Mouse (Mus musculus): ENCODE data around the gene Slfn3. TPM values are rescaled to one million over a fixed set of nuclear protein-coding genes. Genes with fewer than 3 reads are reported as not detected.

The Slfn3 gene
- total RNA-seq, 4 experiments from 2014 or later: 0.20 to 0.58 (median 0.46) TPM

Other genes starting within 250 kb of the Slfn3 start
- gene Slfn5, start 240.0 kb upstream of the Slfn3 start, total RNA-seq (2022): 1 to 10 TPM; 4.1 to 6.8 (median 5.0) TPM
- gene Slfn9, start 199.5 kb upstream of the Slfn3 start, total RNA-seq (2022): 1 to 10 TPM in 2 of 4 experiments, under 1 TPM in 2; 0.23 to 1.7 (median 0.92) TPM
- 1 to 10 TPM in 2 of 4 experiments, under 1 TPM in 2; 0.23 to 2.6 (median 1.1) TPM for gene Slfn8, start 170.5 kb upstream of the Slfn3 start, total RNA-seq (2022)
- 1 to 10 TPM in 2 of 4 experiments, under 1 TPM in 2; 0.43 to 2.9 (median 0.97) TPM for gene Slfn2, start 126.2 kb upstream of the Slfn3 start, total RNA-seq (2022)
- not detected for gene Slfn1, start 74.5 kb upstream of the Slfn3 start, total RNA-seq (2022)
- gene Slfn4, start 16.1 kb upstream of the Slfn3 start, total RNA-seq (2022): under 1 TPM in 2 of 4 experiments, not detected in 2; 0.09 to 0.11 TPM
- gene Slfn14, start 95.4 kb downstream of the Slfn3 start, total RNA-seq (2022): under 1 TPM in 1 of 4 experiments, not detected in 3; 0.09 TPM
- 100 to 1,000 TPM; 281 to 326 (median 296) TPM for gene Ap2b1, start 107.7 kb downstream of the Slfn3 start, total RNA-seq (2022)
- 10 to 100 TPM in 2 of 4 experiments, 1 to 10 TPM in 2; 8.8 to 15.2 (median 12.2) TPM for gene Pex12, start 111.3 kb downstream of the Slfn3 start, total RNA-seq (2022)
- gene Rasl10b, start 217.8 kb downstream of the Slfn3 start, total RNA-seq (2022): 100 to 1,000 TPM; 202 to 211 (median 208) TPM
- gene Gas2l2, start 238.1 kb downstream of the Slfn3 start, total RNA-seq (2022): under 1 TPM; 0.43 to 0.56 (median 0.48) TPM
- under 1 TPM in 2 of 4 experiments, not detected in 2; 0.40 to 0.51 TPM for gene 1700020L24Rik, start 246.3 kb downstream of the Slfn3 start, total RNA-seq (2022)